Comparison of ENCODE assay signal across 18 mouse cellular contexts in genomic region chr1:160597369-160597768, GRCm38 (mm10).
"Had no signal": no experiment of that assay in that cellular context is flagged by ENCODE, and none has a peak within 500 bp of the region (broad histone marks: within the 10 kb centered on the region; RNA-seq: fewer than 3 reads in every experiment).

No protein-coding gene starts in this region.

- H3K4me3 ChIP-seq: layer of hippocampus, adult 2 months; limb, embryonic 10.5 days; limb, embryonic 13.5 days; megakaryocyte, embryonic 14.5 days; midbrain, embryonic 12.5 days; midbrain, embryonic 15.5 days; neural tube, embryonic 12.5 days; neural tube, embryonic 15.5 days; stomach, embryonic 15.5 days had no signal

- H3K27me3 ChIP-seq: limb, embryonic 13.5 days; megakaryocyte, embryonic 14.5 days; midbrain, embryonic 12.5 days; midbrain, embryonic 15.5 days; neural tube, embryonic 12.5 days; neural tube, embryonic 15.5 days; stomach, embryonic 15.5 days had no signal

- H3K36me3 ChIP-seq: limb, embryonic 10.5 days; limb, embryonic 13.5 days; midbrain, embryonic 12.5 days; midbrain, embryonic 15.5 days; neural tube, embryonic 12.5 days; neural tube, embryonic 15.5 days; stomach, embryonic 15.5 days had no signal

- H3K4me2 ChIP-seq: limb, embryonic 13.5 days; lung, embryonic 14.5 days; midbrain, embryonic 12.5 days; midbrain, embryonic 15.5 days; neural tube, embryonic 12.5 days; neural tube, embryonic 15.5 days; stomach, embryonic 15.5 days had no signal

- ATAC-seq: intestine, embryonic 16.5 days; midbrain, embryonic 15.5 days had no signal

- DNase-seq: kidney, adult 18-20 months; layer of hippocampus, adult 9-11 months; lung, embryonic 14.5 days; lung, postnatal 10 days; right cerebral cortex, adult 18-20 months; right cerebral cortex, postnatal 14 days; right cerebral cortex, postnatal 4 days; thymus, postnatal 36 days had no signal

- H3K9ac ChIP-seq: limb, embryonic 13.5 days; lung, embryonic 14.5 days; midbrain, embryonic 12.5 days; midbrain, embryonic 15.5 days; neural tube, embryonic 12.5 days; neural tube, embryonic 15.5 days; stomach, embryonic 15.5 days had no signal

- H3K9me3 ChIP-seq: limb, embryonic 10.5 days; limb, embryonic 13.5 days; megakaryocyte, embryonic 14.5 days; midbrain, embryonic 12.5 days; midbrain, embryonic 15.5 days; neural tube, embryonic 12.5 days; neural tube, embryonic 15.5 days; stomach, embryonic 15.5 days had no signal

- H3K4me1 ChIP-seq: midbrain, embryonic 12.5 days; midbrain, embryonic 15.5 days; neural tube, embryonic 12.5 days; neural tube, embryonic 15.5 days; stomach, embryonic 15.5 days had no signal

- H3K27ac ChIP-seq: layer of hippocampus, adult 2 months; limb, embryonic 10.5 days; limb, embryonic 13.5 days; midbrain, embryonic 12.5 days; midbrain, embryonic 15.5 days; neural tube, embryonic 12.5 days; neural tube, embryonic 15.5 days; stomach, embryonic 15.5 days had no signal
